Mouse (Mus musculus) G1E (cell line): ENCODE measurements around the gene Tex14.
"Not testable (repeated sequence)": the region's sequence is repeated elsewhere in the genome, so short reads cannot be mapped to it uniquely, and the experiment has no call there.

ENCODE experiments used
- CTCF ChIP-seq: IDR thresholded peaks from 2 replicates; pipeline ENCODE4 v1.5.1; 2012; ENCODE audit warnings: low read depth, low read length, inconsistent platforms, mixed read lengths
- GATA1 ChIP-seq: IDR thresholded peaks from 2 replicates; pipeline ENCODE4 v1.6.1; 2012; ENCODE audit warnings: borderline replicate concordance, low read length, inconsistent platforms, mixed read lengths
- GATA2 ChIP-seq: IDR thresholded peaks from 2 replicates; pipeline ENCODE4 v1.6.1; 2012; ENCODE audit warnings: low read depth, low read length, inconsistent platforms, borderline replicate concordance
- POLR2AphosphoS5 ChIP-seq: IDR thresholded peaks from 2 replicates; pipeline ENCODE4 v1.6.1; 2012; ENCODE audit warnings: low read depth, low read length, inconsistent platforms; ENCODE audit not compliant: insufficient replicate concordance
- TAL1 ChIP-seq: conservative IDR thresholded peaks from 2 replicates; pipeline ENCODE4 v1.6.1; 2012; ENCODE audit warnings: low read depth, low read length, inconsistent platforms, mixed read lengths

DNA sequence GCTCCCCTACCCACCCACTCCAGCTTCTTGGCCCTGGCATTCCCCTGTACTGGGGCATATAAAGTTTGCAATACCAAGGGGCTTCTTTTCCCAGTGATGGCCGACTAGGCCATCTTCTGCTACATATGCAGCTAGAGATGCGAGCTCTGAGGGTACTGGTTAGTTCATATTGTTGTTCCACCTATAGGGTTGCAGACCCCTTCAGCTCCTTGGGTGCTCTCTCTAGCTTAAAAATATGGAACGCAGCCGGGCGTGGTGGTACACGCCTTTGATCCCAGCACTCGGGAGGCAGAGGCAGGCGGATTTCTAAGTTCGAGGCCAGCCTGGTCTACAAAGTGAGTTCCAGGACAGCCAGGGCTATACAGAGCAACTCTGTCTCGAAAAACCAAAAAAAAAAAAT lies 39.2 kb downstream of the Tex14 start:
- TF ChIP-seq TAL1, CTCF, GATA1, GATA2, POLR2AphosphoS5: not testable (repeated sequence)
